Mouse (Mus musculus) kidney, adult 2 months (tissue): ENCODE data around the gene Olfr818. TPM values are rescaled to one million over a fixed set of nuclear protein-coding genes. Genes with fewer than 3 reads are reported as not detected.
"Not testable (repeated sequence)": the region's sequence is repeated elsewhere in the genome, so short reads cannot be mapped to it uniquely, and the experiment has no call there.

Experiments
- DNase-seq: peaks from one replicate; pipeline ENCODE4 v3.0.0; 2021
- H3K27ac ChIP-seq: fragments of 200-500 bp; 2 replicates; pipeline ENCODE4 v1.5.1; 2012; ENCODE audit warnings: low read depth, low read length, control low read depth, inconsistent platforms; ENCODE audit not compliant: insufficient read depth
- H3K27me3 ChIP-seq: fragments of 200-500 bp; replicated peaks from 2 replicates; pipeline ENCODE4 v1.6.1; 2012; ENCODE audit warnings: mild to moderate bottlenecking, moderate library complexity, low read length, inconsistent platforms; ENCODE audit not compliant: control insufficient read depth, insufficient read depth
- H3K36me3 ChIP-seq: fragments of 200-500 bp; 2 replicates; pipeline ENCODE4 v1.6.1; 2012; ENCODE audit warnings: mild to moderate bottlenecking, moderate library complexity, low read length, inconsistent platforms; ENCODE audit not compliant: control insufficient read depth, insufficient read depth
- H3K4me1 ChIP-seq: fragments of 200-500 bp; 2 replicates; pipeline ENCODE4 v1.6.1; 2011; ENCODE audit warnings: low read length; ENCODE audit not compliant: control insufficient read depth, insufficient read depth
- H3K4me3 ChIP-seq: fragments of 200-500 bp; 2 replicates; pipeline ENCODE4 v1.5.1; 2011; ENCODE audit warnings: mild to moderate bottlenecking, low read depth, low read length, control low read depth; ENCODE audit not compliant: insufficient read depth
- CTCF ChIP-seq: fragments of 200-500 bp; conservative IDR thresholded peaks from 2 replicates; pipeline ENCODE4 v1.5.1; 2011; ENCODE audit warnings: low read depth, mild to moderate bottlenecking, control low read depth, low read length, moderate library complexity, mixed read lengths; ENCODE audit not compliant: insufficient read depth, insufficient read length
- POLR2A ChIP-seq: fragments of 200-500 bp; IDR thresholded peaks from one replicate; pipeline ENCODE4 v1.6.1; 2011; ENCODE audit warnings: low read depth, low read length, control low read depth
- WGBS: fragments of 180-500 bp; shearing (Covaris S2); methylation state at CpG from one replicate; pipeline ENCODE4 v1.1.7; 2018; 5-methylcytosine and 5-hydroxymethylcytosine counted together
- polyA plus RNA-seq: library from polyadenylated mRNA; depleted of rRNA; stranded (reverse); fragments of >200 nt; gene quantifications from 2 replicates; pipeline ENCODE4 v1.2.3, GENCODE M21; 2012; rRNA removed

Gene Olfr818
- polyA plus RNA-seq, result not detected in 2 replicates

GRCm38 (mm10) chr10:129949000-129949399 lies at the start of gene Olfr818:
Olfr818 (minus strand) TSS chr10:129949100.
- no peak within 1 kb of the TSS for H3K27ac ChIP-seq
- no peaks in the 10 kb centered on the region for H3K27me3 ChIP-seq
- TF ChIP-seq CTCF (no peak), POLR2A (no peak)
- 78% methylated on average over 2 of the region's 2 CpGs for WGBS
- DNase-seq, result no peak
- no peaks in the 10 kb centered on the region for H3K36me3 ChIP-seq
- no peaks in the 10 kb centered on the region for H3K4me1 ChIP-seq
- H3K4me3 ChIP-seq, result no peak within 1 kb of the TSS

- not testable (repeated sequence) for H3K27me3 ChIP-seq, DNase-seq, H3K4me3 ChIP-seq, H3K27ac ChIP-seq, H3K36me3 ChIP-seq, H3K4me1 ChIP-seq
- no CpG with 5 or more reads among the region's 1 CpGs for WGBS
These were observed 36.1 kb upstream of the Olfr818 start, which contains the start of gene Gm10310 for GRCm38 (mm10) chr10:129984962-129985361. Gm10310 (minus strand) TSS chr10:129985062.

GRCm38 (mm10) chr10:129981867-129982266 lies 33.0 kb upstream of the Olfr818 start:
- DNase-seq, H3K27me3 ChIP-seq, H3K36me3 ChIP-seq, H3K4me1 ChIP-seq, H3K27ac ChIP-seq, H3K4me3 ChIP-seq: not testable (repeated sequence)
- no CpG with 5 or more reads among the region's 3 CpGs for WGBS

- H3K36me3 ChIP-seq, H3K4me1 ChIP-seq, DNase-seq, H3K4me3 ChIP-seq, H3K27me3 ChIP-seq, H3K27ac ChIP-seq: not testable (repeated sequence)
- no CpG with 5 or more reads among the region's 2 CpGs for WGBS
These were observed 27.1 kb upstream of the Olfr818 start, which contains the start of gene Olfr247 for GRCm38 (mm10) chr10:129976040-129976439. Olfr247 (minus strand) TSS chr10:129976140.

- H3K4me1 ChIP-seq, H3K4me3 ChIP-seq, H3K36me3 ChIP-seq, H3K27ac ChIP-seq, H3K27me3 ChIP-seq, DNase-seq: not testable (repeated sequence)
- WGBS, result no CpG with 5 or more reads among the region's 3 CpGs
These were observed 24.1 kb upstream of the Olfr818 start for GRCm38 (mm10) chr10:129972994-129973393.

GRCm38 (mm10) chr10:129967166-129967565 lies 18.3 kb upstream of the Olfr818 start, which contains the start of gene Olfr819:
Olfr819 (minus strand) TSS chr10:129967266.
- not testable (repeated sequence) for H3K27me3 ChIP-seq, H3K36me3 ChIP-seq, DNase-seq, H3K27ac ChIP-seq, H3K4me3 ChIP-seq, H3K4me1 ChIP-seq
- 66% methylated on average over 2 of the region's 2 CpGs for WGBS

- 86% methylated on average over 2 of the region's 3 CpGs for WGBS
- not testable (repeated sequence) for H3K27ac ChIP-seq, H3K27me3 ChIP-seq, H3K36me3 ChIP-seq, H3K4me3 ChIP-seq, DNase-seq, H3K4me1 ChIP-seq
These were observed 17.3 kb upstream of the Olfr818 start for GRCm38 (mm10) chr10:129966232-129966631.

- Histone ChIP-seq H3K4me3 (no peak within 1 kb of the TSS), H3K27ac (no peak within 1 kb of the TSS), H3K4me1 (no peaks in the 10 kb centered on the region), H3K36me3 (no peaks in the 10 kb centered on the region), H3K27me3 (no peaks in the 10 kb centered on the region)
- TF ChIP-seq POLR2A (no peak), CTCF (no peak)
- DNase-seq, result no peak
- 42% methylated on average over 1 of the region's 1 CpGs for WGBS
These were observed 33.4 kb downstream of the Olfr818 start, which contains the start of gene Olfr816 for GRCm38 (mm10) chr10:129915497-129915896. Olfr816 (minus strand) TSS chr10:129915597.

- not testable (repeated sequence) for H3K4me1 ChIP-seq, H3K4me3 ChIP-seq, DNase-seq, H3K27ac ChIP-seq, H3K36me3 ChIP-seq, H3K27me3 ChIP-seq
- WGBS, result 41% methylated on average over 1 of the region's 1 CpGs
These were observed 43.1 kb downstream of the Olfr818 start, which contains the start of gene Olfr815 for GRCm38 (mm10) chr10:129905767-129906166. Olfr815 (minus strand) TSS chr10:129905867.

Other genes starting within 250 kb of the Olfr818 start
- gene Olfr804, start 245.9 kb downstream of the Olfr818 start, polyA plus RNA-seq, result not detected in 2 replicates
- not detected in 2 replicates for gene Olfr805, start 219.7 kb downstream of the Olfr818 start, polyA plus RNA-seq
- not detected in 2 replicates for gene Olfr806, start 207.2 kb downstream of the Olfr818 start, polyA plus RNA-seq
- gene Olfr807, start 191.3 kb downstream of the Olfr818 start, polyA plus RNA-seq, result not detected in 2 replicates
- not detected in 2 replicates for gene Olfr808, start 183.6 kb downstream of the Olfr818 start, polyA plus RNA-seq
- not detected in 2 replicates for gene Olfr809, start 174.5 kb downstream of the Olfr818 start, polyA plus RNA-seq
- gene Olfr810, start 154.2 kb downstream of the Olfr818 start, polyA plus RNA-seq, result not detected in 2 replicates
- not detected in 2 replicates for gene Olfr811, start 144.7 kb downstream of the Olfr818 start, polyA plus RNA-seq
- gene Olfr812, start 103.0 kb downstream of the Olfr818 start, polyA plus RNA-seq, result not detected in 2 replicates
- gene Olfr813, start 93.7 kb downstream of the Olfr818 start, polyA plus RNA-seq, result not detected in 2 replicates
- not detected in 2 replicates for gene Olfr814, start 69.2 kb downstream of the Olfr818 start, polyA plus RNA-seq
- gene Olfr815, start 43.2 kb downstream of the Olfr818 start, polyA plus RNA-seq, result not detected in 2 replicates
- not detected in 2 replicates for gene Olfr816, start 33.5 kb downstream of the Olfr818 start, polyA plus RNA-seq
- not detected in 2 replicates for gene Olfr819, start 18.2 kb upstream of the Olfr818 start, polyA plus RNA-seq
- not detected in 2 replicates for gene Olfr247, start 27.0 kb upstream of the Olfr818 start, polyA plus RNA-seq
- not detected in 2 replicates for gene Gm10310, start 36.0 kb upstream of the Olfr818 start, polyA plus RNA-seq
- gene Olfr820, start 63.5 kb upstream of the Olfr818 start, polyA plus RNA-seq, result not detected in 2 replicates
- not detected in 2 replicates for gene Olfr821, start 81.2 kb upstream of the Olfr818 start, polyA plus RNA-seq
- gene Olfr822, start 122.1 kb upstream of the Olfr818 start, polyA plus RNA-seq, result not detected in 2 replicates
- not detected in 2 replicates for gene Olfr823, start 166.3 kb upstream of the Olfr818 start, polyA plus RNA-seq
- gene Olfr824, start 180.9 kb upstream of the Olfr818 start, polyA plus RNA-seq, result not detected in 2 replicates
- not detected in 2 replicates for gene Olfr825, start 217.7 kb upstream of the Olfr818 start, polyA plus RNA-seq
- gene Olfr826, start 235.1 kb upstream of the Olfr818 start, polyA plus RNA-seq, result not detected in 2 replicates